Mouse (Mus musculus) lung, adult 2 months (tissue): ENCODE measurements around the gene Zfyve26. TPM values are rescaled to one million over a fixed set of nuclear protein-coding genes. Genes with fewer than 3 reads are reported as not detected.

Experiments
- DNase-seq: peaks from one replicate; pipeline ENCODE4 v3.0.0; 2022
- H3K4me1 ChIP-seq: fragments of 200-500 bp; 2 replicates; pipeline ENCODE4 v1.6.1; 2011; ENCODE audit warnings: low read length; ENCODE audit not compliant: control insufficient read depth, insufficient read depth
- H3K4me3 ChIP-seq: fragments of 200-500 bp; replicated peaks from 2 replicates; pipeline ENCODE3; 2011; ENCODE audit warnings: low read depth, mild to moderate bottlenecking, control low read depth, low read length; ENCODE audit errors: extremely low read depth
- CTCF ChIP-seq: fragments of 200-500 bp; IDR thresholded peaks from 2 replicates; pipeline ENCODE4 v1.5.1; 2011; ENCODE audit warnings: mild to moderate bottlenecking, low read length, control low read depth; ENCODE audit not compliant: insufficient read depth
- POLR2A ChIP-seq: fragments of 200-500 bp; IDR thresholded peaks from 2 replicates; pipeline ENCODE4 v1.6.1; 2011; ENCODE audit warnings: low read depth, mild to moderate bottlenecking, control low read depth, low read length, borderline replicate concordance; ENCODE audit errors: extremely low read depth
- WGBS: fragments of 180-500 bp; shearing (Covaris S2); methylation state at CpG from one replicate; pipeline ENCODE4 v1.1.7; 2018; 5-methylcytosine and 5-hydroxymethylcytosine counted together
- polyA plus RNA-seq: library from polyadenylated mRNA; depleted of rRNA; stranded (reverse); fragments of >200 nt; gene quantifications from 2 replicates; pipeline ENCODE4 v1.2.3, GENCODE M21; 2012

Zfyve26 gene
- polyA plus RNA-seq, 1 experiment = 21.7 TPM

- no peak for DNase-seq
- no peak for TF ChIP-seq POLR2A
- no peak for TF ChIP-seq CTCF
- 62% methylated on average over 5 of the region's 5 CpGs for WGBS
- Histone ChIP-seq H3K4me1 (no peaks in the 10 kb centered on the region), H3K4me3 (no peak overlapping the region)
Observed at GRCm38 (mm10) chr12:79320895-79321294, 24.8 kb upstream of the Zfyve26 start.

DNA sequence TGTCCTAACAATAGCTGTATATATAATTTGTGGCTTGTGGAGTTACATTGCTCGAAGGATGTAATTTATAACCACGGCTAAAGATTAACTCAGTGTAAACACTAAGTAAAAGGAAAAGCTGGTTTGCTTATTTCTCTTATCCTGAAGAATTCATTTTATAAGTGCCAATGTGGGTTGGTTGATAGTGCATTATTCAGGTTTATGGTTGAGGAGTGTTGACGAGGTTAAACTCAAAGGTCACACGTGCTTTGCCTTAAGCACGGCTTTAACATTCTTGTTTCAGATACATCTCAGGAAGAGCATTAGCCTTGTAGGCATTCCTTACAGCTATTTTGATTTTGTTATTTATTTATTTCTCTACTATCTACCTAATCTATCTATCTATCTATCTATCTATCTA lies 21.2 kb upstream of the Zfyve26 start:
- no peak for TF ChIP-seq CTCF
- TF ChIP-seq POLR2A = no peak
- DNase-seq = no peak
- 47% methylated on average over 5 of the region's 5 CpGs for WGBS
- no peak overlapping the region for H3K4me3 ChIP-seq
- no peaks in the 10 kb centered on the region for H3K4me1 ChIP-seq

GRCm38 (mm10) chr12:79313721-79314120 lies 17.6 kb upstream of the Zfyve26 start:
- TF ChIP-seq POLR2A (no peak), CTCF (no peak)
- Histone ChIP-seq H3K4me1 (no peaks in the 10 kb centered on the region), H3K4me3 (no peak overlapping the region)
- 87% methylated on average over 4 of the region's 4 CpGs for WGBS
- no peak for DNase-seq

- no peak overlapping the region for H3K4me3 ChIP-seq
- 62% methylated on average over 4 of the region's 4 CpGs for WGBS
- TF ChIP-seq POLR2A = no peak
- TF ChIP-seq CTCF = no peak
- no peak for DNase-seq
- no peaks in the 10 kb centered on the region for H3K4me1 ChIP-seq
Observed at GRCm38 (mm10) chr12:79306013-79306412, 9.9 kb upstream of the Zfyve26 start.

DNA sequence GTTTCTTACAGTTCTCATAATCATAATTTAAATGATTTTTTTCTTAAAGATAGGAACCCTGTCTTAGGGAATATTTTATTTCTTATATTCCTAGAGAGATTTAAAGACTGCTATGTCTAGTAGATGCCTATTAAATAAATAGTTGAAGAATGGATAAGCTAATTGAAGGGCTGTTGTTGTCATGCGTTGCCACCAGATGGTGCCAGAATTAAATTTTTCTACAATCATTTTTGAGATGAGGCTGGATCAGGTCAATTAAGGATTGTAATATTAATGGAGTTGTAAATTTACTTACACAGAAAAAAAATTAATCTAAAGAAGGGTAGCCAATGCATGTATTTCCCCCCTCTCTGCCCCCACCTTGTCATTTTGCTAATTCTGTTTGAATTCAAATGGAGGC lies 9.0 kb upstream of the Zfyve26 start:
- no peak for DNase-seq
- no peaks in the 10 kb centered on the region for H3K4me1 ChIP-seq
- no peak overlapping the region for H3K4me3 ChIP-seq
- TF ChIP-seq CTCF (no peak), POLR2A (no peak)
- 46% methylated on average over 1 of the region's 1 CpGs for WGBS

DNA sequence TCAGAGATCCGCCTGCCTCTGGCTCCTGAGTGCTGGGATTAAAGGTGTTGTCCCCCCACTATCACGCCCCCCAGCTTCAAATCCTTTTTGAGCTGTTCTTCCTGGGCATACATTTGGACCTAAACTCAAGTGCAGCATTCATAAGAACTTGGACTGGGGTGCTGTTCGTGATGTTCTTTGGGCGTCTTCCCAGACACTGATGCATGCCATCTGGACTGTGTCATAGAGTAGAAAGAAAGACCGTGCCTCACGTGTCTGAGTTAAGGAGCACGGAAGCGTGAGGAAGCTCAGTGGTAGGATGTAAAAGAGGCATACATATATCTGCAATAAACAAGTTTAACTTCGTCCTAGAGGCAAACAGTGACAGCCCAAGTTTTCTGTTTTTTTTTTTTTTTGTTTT lies 5.7 kb upstream of the Zfyve26 start:
- DNase-seq = no peak
- H3K4me3 ChIP-seq = no peak overlapping the region
- 0 out of 2 replicates have a peak, but pooled peaks cover 2% of the 10 kb centered on the region for H3K4me1 ChIP-seq
- WGBS = 77% methylated on average over 9 of the region's 9 CpGs
- TF ChIP-seq POLR2A (no peak), CTCF (no peak)

DNA sequence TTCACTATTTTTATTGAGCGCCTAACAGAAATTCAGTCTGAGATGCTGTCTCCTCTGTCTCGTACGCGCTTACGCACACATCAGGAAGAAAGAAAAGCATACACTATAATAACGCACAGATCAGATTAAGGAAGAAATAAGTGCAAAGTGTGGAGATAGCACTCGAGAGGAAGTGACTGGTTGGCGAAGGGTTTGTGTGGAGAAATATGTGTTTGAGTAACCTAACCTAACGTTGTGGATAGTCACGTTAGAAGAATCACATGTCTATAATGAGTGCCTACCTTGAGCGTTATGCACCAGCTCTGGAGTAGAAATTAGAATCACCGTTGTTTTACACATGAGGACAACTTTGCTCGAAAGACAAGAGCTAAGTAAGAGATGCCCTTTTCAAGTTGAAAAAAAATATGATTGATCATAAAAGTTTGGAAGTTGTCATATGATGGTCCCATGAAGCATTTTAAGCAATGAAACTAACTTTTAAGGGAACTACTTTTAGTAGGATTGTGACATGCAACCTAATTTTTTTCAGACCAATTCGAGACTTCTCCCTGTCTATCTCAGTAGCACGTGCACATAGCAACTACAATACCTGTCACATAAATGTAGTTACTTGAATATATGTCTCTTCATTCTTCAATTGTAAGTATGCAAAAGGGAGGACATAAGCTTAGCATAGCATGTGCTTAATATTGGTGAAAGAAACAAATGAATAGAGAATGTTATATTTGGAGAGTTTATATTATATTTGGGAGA lies 2.0 kb upstream of the Zfyve26 start:
- 10% methylated on average over 15 of the region's 15 CpGs for WGBS
- no peak for DNase-seq
- Histone ChIP-seq H3K4me1 (peaks cover 2% of the 10 kb centered on the region; the same call in 1 of the 2 replicates), H3K4me3 (no peak overlapping the region)
- TF ChIP-seq POLR2A (no peak), CTCF (no peak)

GRCm38 (mm10) chr12:79297121-79297576 lies 1.0 kb upstream of the Zfyve26 start, which contains the start of gene Rad51b:
TSS of gene Rad51b (plus strand) at chr12:79297282.
- H3K4me1 ChIP-seq = peaks cover 2% of the 10 kb centered on the region; the same call in 1 of the 2 replicates
- peak within 1 kb of the TSS; percentile 93 for H3K4me3 ChIP-seq
- WGBS = under 1% methylated on average over 21 of the region's 21 CpGs
- TF ChIP-seq POLR2A = no peak
- TF ChIP-seq CTCF = no peak
- peak; percentile 65 for DNase-seq

DNA sequence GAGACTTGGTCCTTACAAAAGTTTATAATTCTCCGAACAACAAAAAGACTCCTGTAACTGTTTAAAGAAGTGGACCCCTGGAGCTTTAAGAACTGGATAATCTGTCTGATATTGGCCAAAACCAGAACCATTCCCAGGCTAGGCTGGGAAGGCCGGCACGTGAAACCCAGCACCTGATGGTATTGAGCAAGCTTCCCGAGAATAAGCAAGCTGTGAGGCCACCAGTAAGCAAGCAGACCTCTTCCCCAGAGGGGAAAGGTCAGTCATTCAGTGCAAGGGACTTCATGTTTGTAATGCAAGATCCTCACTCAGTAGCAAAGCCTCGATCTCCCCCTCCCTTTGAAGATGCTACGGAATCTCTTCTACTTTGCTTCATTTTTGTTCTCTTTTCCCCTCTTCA lies 3.2 kb downstream of the Zfyve26 start:
- H3K4me1 ChIP-seq = peaks cover 2% of the 10 kb centered on the region; the same call in 1 of the 2 replicates
- 73% methylated on average over 6 of the region's 6 CpGs for WGBS
- no peak overlapping the region for H3K4me3 ChIP-seq
- DNase-seq = no peak
- TF ChIP-seq POLR2A = no peak
- TF ChIP-seq CTCF = no peak

DNA sequence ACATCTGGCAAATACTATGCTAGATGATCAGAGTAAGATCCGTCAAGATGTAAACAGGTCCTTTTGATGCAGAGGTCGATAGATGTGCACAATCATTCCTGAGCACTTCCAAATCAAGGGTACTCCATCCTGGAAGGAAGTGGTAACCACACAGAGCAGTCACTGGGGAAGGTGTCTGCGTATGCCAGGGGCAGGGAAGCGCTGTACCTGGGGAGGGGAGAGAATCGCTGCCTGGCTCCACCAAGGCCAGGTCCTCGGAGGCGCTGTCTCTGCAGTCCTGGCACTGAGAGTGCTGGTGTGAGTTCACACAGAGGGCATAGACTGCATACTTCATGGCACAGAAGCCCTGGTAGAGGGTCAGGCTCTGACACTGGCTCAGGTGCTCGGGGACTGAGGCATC lies 13.5 kb downstream of the Zfyve26 start:
- 87% methylated on average over 8 of the region's 8 CpGs for WGBS
- TF ChIP-seq POLR2A = no peak
- TF ChIP-seq CTCF = no peak
- no peaks in the 10 kb centered on the region for H3K4me1 ChIP-seq
- no peak overlapping the region for H3K4me3 ChIP-seq
- DNase-seq = no peak

DNA sequence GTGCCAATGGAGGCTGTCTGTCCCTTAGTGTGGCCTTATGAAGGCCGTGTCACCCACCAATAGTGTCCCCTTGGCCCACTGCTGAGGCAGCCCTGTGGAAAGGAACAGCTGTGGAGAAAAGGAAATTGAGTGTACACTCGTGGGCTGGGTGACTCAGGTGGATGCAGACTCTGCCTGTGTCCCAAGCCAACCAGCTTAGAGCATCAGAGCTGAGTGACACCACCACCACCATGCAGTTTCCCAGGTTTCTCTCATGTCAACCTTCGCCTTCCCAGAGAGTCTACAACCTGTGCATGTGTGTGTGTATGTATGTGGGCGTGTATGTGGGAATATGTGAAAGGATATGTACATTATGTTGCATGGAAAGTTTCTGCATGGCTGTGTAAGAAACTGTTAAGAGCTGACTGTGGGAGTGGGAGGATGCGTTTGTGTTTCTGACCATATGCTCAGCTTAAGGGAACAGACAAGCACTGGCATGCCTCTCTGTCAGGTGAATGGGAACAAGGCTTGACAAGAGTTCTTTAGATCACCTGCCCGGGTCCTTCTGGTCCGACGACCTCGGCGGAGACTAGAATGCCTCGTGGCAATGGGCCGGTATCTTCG lies 16.5 kb downstream of the Zfyve26 start:
- TF ChIP-seq POLR2A = no peak
- TF ChIP-seq CTCF = no peak
- Histone ChIP-seq H3K4me3 (no peak overlapping the region), H3K4me1 (no peaks in the 10 kb centered on the region)
- WGBS = 91% methylated on average over 13 of the region's 13 CpGs
- DNase-seq = no peak
